Mouse (Mus musculus): ENCODE measurements at regions not wholly inside any gene's neighbourhood (a gene's known extent, or its start where the extent isn't known, plus 50 kb on each side); places are given as distances from the start of the nearest gene placed in this dataset.

- Histone ChIP-seq H3K79me3 (ENCODE audit: low read depth) (no peaks in the 10 kb centered on the region), H3K79me2 (ENCODE audit: control insufficient read depth, insufficient read depth) (no peaks in the 10 kb centered on the region), H3ac (ENCODE audit: control insufficient read depth, insufficient read length, low read depth) (no peak overlapping the region), H3K36me3 (ENCODE audit: control insufficient read depth, insufficient read depth) (no peaks in the 10 kb centered on the region), H3K4me3 (ENCODE audit: insufficient read depth, poor library complexity, severe bottlenecking) (no peak overlapping the region), H3K27me3 (ENCODE audit: control insufficient read depth, insufficient read depth, insufficient read length) (no peaks in the 10 kb centered on the region)
- TF ChIP-seq USF1 (IDR thresholded peaks at IDR 0.05; ENCODE audit: low read depth) = no peak
- TF ChIP-seq FOSL1 (IDR thresholded peaks at IDR 0.05; ENCODE audit: insufficient read depth, low read length, poor library complexity, severe bottlenecking) = no peak
- TF ChIP-seq CTCF (IDR thresholded peaks at IDR 0.05; ENCODE audit: control insufficient read depth, insufficient read depth, insufficient read length) = no peak
- TF ChIP-seq CEBPB (IDR thresholded peaks at IDR 0.05; ENCODE audit: low read depth) = no peak
- TF ChIP-seq MYOD1 (IDR thresholded peaks at IDR 0.05; ENCODE audit: control insufficient read depth, insufficient read length, low read depth) = no peak
- no peak for TF ChIP-seq MAX (IDR thresholded peaks at IDR 0.05)
- TF ChIP-seq MYOG (IDR thresholded peaks at IDR 0.05; ENCODE audit: control insufficient read depth, extremely low read depth, insufficient read length) = no peak
Measured at GRCm38 (mm10) chr8:103072646-103073045, 287.2 kb upstream of the Cdh11 start.

- no peaks in the 10 kb centered on the region for H3K36me3 ChIP-seq (ENCODE audit: control insufficient read depth, insufficient read depth)
- no peaks in the 10 kb centered on the region for H3K79me3 ChIP-seq (ENCODE audit: low read depth)
- no peaks in the 10 kb centered on the region for H3K79me2 ChIP-seq (ENCODE audit: control insufficient read depth, insufficient read depth)
- H3ac ChIP-seq (ENCODE audit: control insufficient read depth, insufficient read length, low read depth) = no peak overlapping the region
- TF ChIP-seq MAX (IDR thresholded peaks at IDR 0.05) = no peak
- TF ChIP-seq USF1 (IDR thresholded peaks at IDR 0.05; ENCODE audit: low read depth) = no peak
- no peak for TF ChIP-seq CEBPB (IDR thresholded peaks at IDR 0.05; ENCODE audit: low read depth)
- no peak for TF ChIP-seq MYOG (IDR thresholded peaks at IDR 0.05; ENCODE audit: control insufficient read depth, extremely low read depth, insufficient read length)
- TF ChIP-seq MYOD1 (IDR thresholded peaks at IDR 0.05; ENCODE audit: control insufficient read depth, insufficient read length, low read depth) = no peak
- H3K27me3 ChIP-seq (ENCODE audit: control insufficient read depth, insufficient read depth, insufficient read length) = no peaks in the 10 kb centered on the region
- no peak overlapping the region for H3K4me3 ChIP-seq (ENCODE audit: insufficient read depth, poor library complexity, severe bottlenecking)
Measured at GRCm38 (mm10) chr8:103078559-103078958, 293.1 kb upstream of the Cdh11 start.

- Histone ChIP-seq H3K79me3 (ENCODE audit: low read depth) (no peaks in the 10 kb centered on the region), H3K79me2 (ENCODE audit: control insufficient read depth, insufficient read depth) (no peaks in the 10 kb centered on the region)
Measured at GRCm38 (mm10) chr8:103086956-103087482, 301.6 kb upstream of the Cdh11 start.

GRCm38 (mm10) chr8:103096496-103097092, 311.2 kb upstream of the Cdh11 start:
- TF ChIP-seq MYOG (IDR thresholded peaks at IDR 0.05; ENCODE audit: control insufficient read depth, extremely low read depth, insufficient read length) (no peak), FOSL1 (IDR thresholded peaks at IDR 0.05; ENCODE audit: insufficient read depth, low read length, poor library complexity, severe bottlenecking) (no peak), MAX (IDR thresholded peaks at IDR 0.05) (no peak), CEBPB (IDR thresholded peaks at IDR 0.05; ENCODE audit: low read depth) (no peak)
- Histone ChIP-seq H3K27me3 (ENCODE audit: control insufficient read depth, insufficient read depth, insufficient read length) (no peaks in the 10 kb centered on the region), H3K4me3 (ENCODE audit: insufficient read depth, poor library complexity, severe bottlenecking) (no peak overlapping the region), H3K79me2 (ENCODE audit: control insufficient read depth, insufficient read depth) (no peaks in the 10 kb centered on the region), H3K79me3 (ENCODE audit: low read depth) (no peaks in the 10 kb centered on the region), H3K36me3 (ENCODE audit: control insufficient read depth, insufficient read depth) (no peaks in the 10 kb centered on the region), H3ac (ENCODE audit: control insufficient read depth, insufficient read length, low read depth) (no peak overlapping the region)

More at GRCm38 (mm10) chr8:103086956-103087482, 301.6 kb upstream of the Cdh11 start:
- no peak overlapping the region for H3ac ChIP-seq (ENCODE audit: control insufficient read depth, insufficient read length, low read depth)
- H3K27me3 ChIP-seq (ENCODE audit: control insufficient read depth, insufficient read depth, insufficient read length) = no peaks in the 10 kb centered on the region
- no peaks in the 10 kb centered on the region for H3K36me3 ChIP-seq (ENCODE audit: control insufficient read depth, insufficient read depth)
- no peak overlapping the region for H3K4me3 ChIP-seq (ENCODE audit: insufficient read depth, poor library complexity, severe bottlenecking)
- TF ChIP-seq MYOG (IDR thresholded peaks at IDR 0.05; ENCODE audit: control insufficient read depth, extremely low read depth, insufficient read length) (no peak), CEBPB (IDR thresholded peaks at IDR 0.05; ENCODE audit: low read depth) (no peak), CTCF (IDR thresholded peaks at IDR 0.05; ENCODE audit: control insufficient read depth, insufficient read depth, insufficient read length) (no peak), FOSL1 (IDR thresholded peaks at IDR 0.05; ENCODE audit: insufficient read depth, low read length, poor library complexity, severe bottlenecking) (no peak), MAX (IDR thresholded peaks at IDR 0.05) (no peak), MYOD1 (IDR thresholded peaks at IDR 0.05; ENCODE audit: control insufficient read depth, insufficient read length, low read depth) (no peak), USF1 (IDR thresholded peaks at IDR 0.05; ENCODE audit: low read depth) (no peak)

GRCm38 (mm10) chr8:103125581-103125980, 340.1 kb upstream of the Cdh11 start:
- H3ac ChIP-seq (ENCODE audit: control insufficient read depth, insufficient read length, low read depth) = no peak overlapping the region
- no peaks in the 10 kb centered on the region for H3K79me3 ChIP-seq (ENCODE audit: low read depth)
- no peaks in the 10 kb centered on the region for H3K79me2 ChIP-seq (ENCODE audit: control insufficient read depth, insufficient read depth)
- H3K36me3 ChIP-seq (ENCODE audit: control insufficient read depth, insufficient read depth) = no peaks in the 10 kb centered on the region
- H3K4me3 ChIP-seq (ENCODE audit: insufficient read depth, poor library complexity, severe bottlenecking) = no peak overlapping the region
- H3K27me3 ChIP-seq (ENCODE audit: control insufficient read depth, insufficient read depth, insufficient read length) = no peaks in the 10 kb centered on the region
- no peak for TF ChIP-seq USF1 (IDR thresholded peaks at IDR 0.05; ENCODE audit: low read depth)
- TF ChIP-seq MAX (IDR thresholded peaks at IDR 0.05) = no peak
- TF ChIP-seq FOSL1 (IDR thresholded peaks at IDR 0.05; ENCODE audit: insufficient read depth, low read length, poor library complexity, severe bottlenecking) = no peak
- no peak for TF ChIP-seq CEBPB (IDR thresholded peaks at IDR 0.05; ENCODE audit: low read depth)
- TF ChIP-seq MYOD1 (IDR thresholded peaks at IDR 0.05; ENCODE audit: control insufficient read depth, insufficient read length, low read depth) = no peak
- no peak for TF ChIP-seq MYOG (IDR thresholded peaks at IDR 0.05; ENCODE audit: control insufficient read depth, extremely low read depth, insufficient read length)
- no peak for TF ChIP-seq CTCF (IDR thresholded peaks at IDR 0.05; ENCODE audit: control insufficient read depth, insufficient read depth, insufficient read length)

- no peak overlapping the region for H3K4me3 ChIP-seq (ENCODE audit: insufficient read depth, poor library complexity, severe bottlenecking)
- no peaks in the 10 kb centered on the region for H3K79me2 ChIP-seq (ENCODE audit: control insufficient read depth, insufficient read depth)
- no peak overlapping the region for H3ac ChIP-seq (ENCODE audit: control insufficient read depth, insufficient read length, low read depth)
- TF ChIP-seq CTCF (IDR thresholded peaks at IDR 0.05; ENCODE audit: control insufficient read depth, insufficient read depth, insufficient read length) (no peak), MYOG (IDR thresholded peaks at IDR 0.05; ENCODE audit: control insufficient read depth, extremely low read depth, insufficient read length) (no peak), MAX (IDR thresholded peaks at IDR 0.05) (no peak), FOSL1 (IDR thresholded peaks at IDR 0.05; ENCODE audit: insufficient read depth, low read length, poor library complexity, severe bottlenecking) (no peak), USF1 (IDR thresholded peaks at IDR 0.05; ENCODE audit: low read depth) (no peak), MYOD1 (IDR thresholded peaks at IDR 0.05; ENCODE audit: control insufficient read depth, insufficient read length, low read depth) (no peak), CEBPB (IDR thresholded peaks at IDR 0.05; ENCODE audit: low read depth) (no peak)
- no peaks in the 10 kb centered on the region for H3K79me3 ChIP-seq (ENCODE audit: low read depth)
- no peaks in the 10 kb centered on the region for H3K27me3 ChIP-seq (ENCODE audit: control insufficient read depth, insufficient read depth, insufficient read length)
- H3K36me3 ChIP-seq (ENCODE audit: control insufficient read depth, insufficient read depth) = no peaks in the 10 kb centered on the region
Measured at GRCm38 (mm10) chr8:103138136-103138535, 352.7 kb upstream of the Cdh11 start.

Data from C2C12 (cell line).